ENCODE assay signal across 18 mouse cellular contexts in the genomic region with DNA sequence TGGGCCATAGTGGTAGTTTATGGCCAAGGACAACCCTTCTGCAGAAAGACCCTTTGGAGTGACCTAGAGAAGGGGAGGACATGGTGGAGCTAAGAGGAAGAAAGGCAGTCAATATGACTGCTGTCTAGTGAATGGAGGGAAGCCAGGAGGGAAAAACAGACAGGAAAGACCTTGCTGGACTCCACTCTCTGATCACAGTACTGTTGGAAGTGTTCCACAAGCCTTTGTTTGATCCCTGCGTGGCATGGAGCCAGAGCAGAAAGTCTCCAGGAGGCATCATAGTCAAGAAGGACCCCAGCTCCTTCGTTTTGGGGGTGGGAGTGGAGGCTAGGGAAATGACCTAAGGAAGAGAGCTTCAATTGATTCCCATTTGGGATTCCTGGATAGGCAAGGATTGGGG. TPM values are rescaled to one million over a fixed set of nuclear protein-coding genes. Genes with fewer than 3 reads are reported as not detected.
A peak's percentile ranks its signal among the peaks of the same experiment; 100 is the strongest.
DNase-seq lines count a peak whose midpoint lies in the region; ATAC-seq and TF ChIP-seq lines count a peak whose summit lies in the region.
"Had no signal": no experiment of that assay in that cellular context is flagged by ENCODE, and none has a peak within 500 bp of the region (broad histone marks: within the 10 kb centered on the region; RNA-seq: fewer than 3 reads in every experiment).

No protein-coding gene starts in this region.

- DNase-seq in intestine, embryonic 14.5 days (ENCODE audit: low spot score): peak; percentile 45
- peak; percentile 35 for DNase-seq in testis, postnatal 10 days (ENCODE audit: low spot score)
- DNase-seq in testis, postnatal 14 days (ENCODE audit: low spot score): no peak
- peak; percentile 43 for DNase-seq in kidney, postnatal 0 days (ENCODE audit: low spot score)
- DNase-seq in forebrain, embryonic 10.5 days (ENCODE audit: extremely low spot score, low spot score): no peak
- no peak for DNase-seq in ovary, postnatal 36 days (ENCODE audit: low spot score)
- DNase-seq: adrenal gland, postnatal 36 days; cerebellum, adult 9-10 months; layer of hippocampus, adult 9-11 months; right cerebral cortex, postnatal 4 days; thymus, postnatal 25 days had no signal

- peaks cover 4% of the 10 kb centered on the region; the same call in 1 of the 2 replicates for H3K4me1 ChIP-seq in intestine, embryonic 14.5 days (replicated peaks; ENCODE audit: control insufficient read depth, insufficient read depth, low read length)
- H3K4me1 ChIP-seq in intestine, postnatal 0 days (replicated peaks; ENCODE audit: control insufficient read depth, insufficient read depth, low read length): no peaks in the 10 kb centered on the region
- H3K4me1 ChIP-seq in kidney, postnatal 0 days (replicated peaks; ENCODE audit: insufficient read depth, low read length): peaks cover 4% of the 10 kb centered on the region
- no peaks in the 10 kb centered on the region for H3K4me1 ChIP-seq in forebrain, embryonic 10.5 days
- H3K4me1 ChIP-seq: forebrain, embryonic 13.5 days; hindbrain, embryonic 10.5 days; neural tube, embryonic 12.5 days had no signal

- no peak for ATAC-seq in intestine, embryonic 14.5 days (replicated peaks; ENCODE audit: low FRiP score, low TSS enrichment, low read depth)
- no peak for ATAC-seq in intestine, postnatal 0 days
- ATAC-seq in kidney, postnatal 0 days (replicated peaks; ENCODE audit: low FRiP score, low read depth): no peak
- ATAC-seq: forebrain, embryonic 13.5 days had no signal

- H3K9me3 ChIP-seq in intestine, embryonic 14.5 days (ENCODE audit: control insufficient read depth, low read length): no peaks in the 10 kb centered on the region
- H3K9me3 ChIP-seq in intestine, postnatal 0 days (ENCODE audit: control insufficient read depth): no peaks in the 10 kb centered on the region
- no peaks in the 10 kb centered on the region for H3K9me3 ChIP-seq in kidney, postnatal 0 days (replicated peaks; ENCODE audit: low read length)
- H3K9me3 ChIP-seq in forebrain, embryonic 10.5 days: no peaks in the 10 kb centered on the region
- H3K9me3 ChIP-seq: forebrain, embryonic 13.5 days; hindbrain, embryonic 10.5 days; neural tube, embryonic 12.5 days had no signal

- 49% methylated on average over 2 of the region's 2 CpGs for WGBS in intestine, embryonic 14.5 days
- 62% methylated on average over 2 of the region's 2 CpGs for WGBS in intestine, postnatal 0 days
- WGBS in kidney, postnatal 0 days: 40% methylated on average over 2 of the region's 2 CpGs
- WGBS in forebrain, embryonic 10.5 days: 85% methylated on average over 2 of the region's 2 CpGs

- H3K27me3 ChIP-seq in intestine, embryonic 14.5 days (replicated peaks; ENCODE audit: control insufficient read depth, insufficient read depth, low read length): no peaks in the 10 kb centered on the region
- H3K27me3 ChIP-seq in intestine, postnatal 0 days (replicated peaks; ENCODE audit: control insufficient read depth, insufficient read depth, low read length): no peaks in the 10 kb centered on the region
- no peaks in the 10 kb centered on the region for H3K27me3 ChIP-seq in kidney, postnatal 0 days (ENCODE audit: insufficient read depth, low read length)
- no peaks in the 10 kb centered on the region for H3K27me3 ChIP-seq in forebrain, embryonic 10.5 days (ENCODE audit: poor library complexity, severe bottlenecking)
- H3K27me3 ChIP-seq: forebrain, embryonic 13.5 days; neural tube, embryonic 12.5 days had no signal

- no peak overlapping the region for H3K4me3 ChIP-seq in intestine, embryonic 14.5 days (ENCODE audit: low read depth, low read length)
- no peak overlapping the region for H3K4me3 ChIP-seq in intestine, postnatal 0 days (ENCODE audit: low read depth, low read length)
- H3K4me3 ChIP-seq in kidney, postnatal 0 days (replicated peaks; ENCODE audit: low read depth, low read length): no peak overlapping the region
- H3K4me3 ChIP-seq in forebrain, embryonic 10.5 days: no peak overlapping the region
- H3K4me3 ChIP-seq: forebrain, embryonic 13.5 days; hindbrain, embryonic 10.5 days; neural tube, embryonic 12.5 days had no signal

- 0 out of 2 replicates have a peak overlapping the region, but pooled peaks have one; percentile 22 for H3K27ac ChIP-seq in intestine, embryonic 14.5 days (ENCODE audit: low read depth)
- H3K27ac ChIP-seq in intestine, postnatal 0 days (ENCODE audit: low read depth, low read length): no peak overlapping the region
- H3K27ac ChIP-seq in kidney, postnatal 0 days: 0 out of 2 replicates have a peak overlapping the region, but pooled peaks have one; percentile 2
- H3K27ac ChIP-seq in forebrain, embryonic 10.5 days: no peak overlapping the region
- H3K27ac ChIP-seq: forebrain, embryonic 13.5 days; hindbrain, embryonic 10.5 days; neural tube, embryonic 12.5 days had no signal

- H3K9ac ChIP-seq in intestine, embryonic 14.5 days (ENCODE audit: low read length): no peak overlapping the region
- H3K9ac ChIP-seq in intestine, postnatal 0 days (ENCODE audit: low read depth, low read length): no peak overlapping the region
- H3K9ac ChIP-seq in kidney, postnatal 0 days (ENCODE audit: low read depth, low read length): no peak overlapping the region
- H3K9ac ChIP-seq: forebrain, embryonic 13.5 days; neural tube, embryonic 12.5 days had no signal

- TF ChIP-seq CTCF in intestine, postnatal 0 days (IDR thresholded peaks at IDR 0.05; ENCODE audit: low read depth): no peak
- no peak for TF ChIP-seq CTCF in kidney, postnatal 0 days (IDR thresholded peaks at IDR 0.05; ENCODE audit: low read depth)

- H3K4me2 ChIP-seq in intestine, embryonic 14.5 days (ENCODE audit: low read length): no peak overlapping the region
- no peak overlapping the region for H3K4me2 ChIP-seq in intestine, postnatal 0 days (replicated peaks; ENCODE audit: low read depth)
- H3K4me2 ChIP-seq in kidney, postnatal 0 days (ENCODE audit: low read length): no peak overlapping the region
- H3K4me2 ChIP-seq: forebrain, embryonic 13.5 days; liver, embryonic 11.5 days; neural tube, embryonic 12.5 days had no signal

- no peaks in the 10 kb centered on the region for H3K36me3 ChIP-seq in intestine, embryonic 14.5 days (ENCODE audit: control insufficient read depth, insufficient read depth, low read length)
- H3K36me3 ChIP-seq in intestine, postnatal 0 days (ENCODE audit: control insufficient read depth, insufficient read depth): no peaks in the 10 kb centered on the region
- H3K36me3 ChIP-seq in kidney, postnatal 0 days (ENCODE audit: insufficient read depth, low read length): no peaks in the 10 kb centered on the region
- no peaks in the 10 kb centered on the region for H3K36me3 ChIP-seq in forebrain, embryonic 10.5 days (replicated peaks)
- H3K36me3 ChIP-seq: hindbrain, embryonic 10.5 days; neural tube, embryonic 12.5 days had no signal

RNA-seq across cellular contexts. Expression of a gene that starts 1.0 kb away (rescaled TPM):
- not detected in 2 replicates for polyA plus RNA-seq in intestine, embryonic 14.5 days (2014; fragmentation: Nextera tagmentation; extraction: Ambion mirVana)
- polyA plus RNA-seq in intestine, postnatal 0 days (2015; fragmentation: Nextera tagmentation; extraction: Ambion mirVana): not detected in 2 replicates
- polyA plus RNA-seq in kidney, postnatal 0 days (2015; fragmentation: Nextera tagmentation; extraction: Ambion mirVana): 1.4 and 1.6 TPM in 2 replicates
- not detected in 2 replicates for polyA plus RNA-seq in forebrain, embryonic 10.5 days (2016; fragmentation: Nextera tagmentation; extraction: Ambion mirVana)
- polyA plus RNA-seq: forebrain, embryonic 13.5 days; midbrain, postnatal 0 days; neural tube, embryonic 12.5 days had no signal

RNA-seq across cellular contexts. Expression of a gene that starts 32.4 kb away (rescaled TPM):
- not detected in 2 replicates for polyA plus RNA-seq in intestine, embryonic 14.5 days (2014; fragmentation: Nextera tagmentation; extraction: Ambion mirVana)
- polyA plus RNA-seq in intestine, postnatal 0 days (2015; fragmentation: Nextera tagmentation; extraction: Ambion mirVana): not detected in 2 replicates
- not detected in 2 replicates for polyA plus RNA-seq in kidney, postnatal 0 days (2015; fragmentation: Nextera tagmentation; extraction: Ambion mirVana)
- not detected in 2 replicates for polyA plus RNA-seq in forebrain, embryonic 10.5 days (2016; fragmentation: Nextera tagmentation; extraction: Ambion mirVana)
- polyA plus RNA-seq: forebrain, embryonic 13.5 days; gonadal fat pad, adult 2 months; hindbrain, embryonic 10.5 days; liver, embryonic 11.5 days; midbrain, postnatal 0 days; neural tube, embryonic 12.5 days had no signal

RNA-seq across cellular contexts. Expression of a gene that starts 48.8 kb away (rescaled TPM):
- polyA plus RNA-seq in intestine, embryonic 14.5 days (2014; fragmentation: Nextera tagmentation; extraction: Ambion mirVana): not detected in 2 replicates
- not detected in 2 replicates for polyA plus RNA-seq in intestine, postnatal 0 days (2015; fragmentation: Nextera tagmentation; extraction: Ambion mirVana)
- polyA plus RNA-seq in kidney, postnatal 0 days (2015; fragmentation: Nextera tagmentation; extraction: Ambion mirVana): not detected in 2 replicates
- polyA plus RNA-seq in forebrain, embryonic 10.5 days (2016; fragmentation: Nextera tagmentation; extraction: Ambion mirVana): not detected in 2 replicates
- polyA plus RNA-seq: forebrain, embryonic 13.5 days; gonadal fat pad, adult 2 months; hindbrain, embryonic 10.5 days; liver, embryonic 11.5 days; midbrain, postnatal 0 days; neural tube, embryonic 12.5 days had no signal

Comparison
In these comparisons a context has a peak if more than half of its experiments do, and no peak if none do; other contexts are left out.
1. DNase-seq: peak in intestine, embryonic 14.5 days (single experiment), testis, postnatal 10 days (single experiment) and kidney, postnatal 0 days (single experiment); none in testis, postnatal 14 days (single experiment), forebrain, embryonic 10.5 days (single experiment) and ovary, postnatal 36 days (single experiment).
2. H3K27ac ChIP-seq: peak in intestine, embryonic 14.5 days (single experiment) and kidney, postnatal 0 days (single experiment); none in intestine, postnatal 0 days (single experiment) and forebrain, embryonic 10.5 days (single experiment).